Mouse (Mus musculus): ENCODE data around the gene Doc2g.

Gene Doc2g

DNA sequence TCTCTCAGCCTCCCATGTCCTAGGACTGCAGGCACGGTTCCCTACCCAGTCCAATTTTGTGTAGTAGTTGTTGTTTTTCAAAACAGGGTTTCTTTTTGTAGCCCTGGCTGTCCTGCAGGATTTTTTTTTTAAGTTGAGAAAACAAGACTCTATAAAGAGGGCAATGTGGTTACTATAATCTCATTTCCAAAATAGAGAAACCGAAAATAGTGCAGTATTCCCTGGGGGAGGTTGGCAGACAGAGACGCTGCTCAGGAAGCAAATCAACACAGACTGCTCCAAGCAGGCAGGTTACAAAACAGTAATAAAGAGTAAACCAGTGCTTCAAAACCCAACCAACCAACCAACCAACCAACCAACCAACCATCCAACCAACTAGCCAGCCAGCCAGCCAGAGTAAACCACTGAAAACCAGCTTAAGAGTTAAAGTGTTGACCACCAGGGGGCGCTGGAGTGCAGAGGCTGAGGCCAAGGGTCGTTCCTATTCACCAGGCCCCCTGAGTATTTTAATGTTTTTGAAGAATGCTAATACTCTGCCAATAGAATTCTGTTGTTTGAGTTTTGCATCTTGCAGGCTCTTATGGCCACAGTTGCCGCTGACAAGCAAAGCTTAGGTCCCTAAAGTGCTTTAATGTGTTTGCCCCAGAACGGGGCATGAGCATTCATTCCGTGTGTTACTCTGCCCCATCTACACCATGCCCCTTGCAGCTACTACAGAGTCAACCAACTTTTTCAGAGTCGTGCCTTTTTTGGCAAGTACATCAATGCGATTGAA lies 48.8 kb downstream of the Doc2g start:
- DNase-seq (ENCODE audit: extremely low spot score, low spot score): peak; percentile 71

DNA sequence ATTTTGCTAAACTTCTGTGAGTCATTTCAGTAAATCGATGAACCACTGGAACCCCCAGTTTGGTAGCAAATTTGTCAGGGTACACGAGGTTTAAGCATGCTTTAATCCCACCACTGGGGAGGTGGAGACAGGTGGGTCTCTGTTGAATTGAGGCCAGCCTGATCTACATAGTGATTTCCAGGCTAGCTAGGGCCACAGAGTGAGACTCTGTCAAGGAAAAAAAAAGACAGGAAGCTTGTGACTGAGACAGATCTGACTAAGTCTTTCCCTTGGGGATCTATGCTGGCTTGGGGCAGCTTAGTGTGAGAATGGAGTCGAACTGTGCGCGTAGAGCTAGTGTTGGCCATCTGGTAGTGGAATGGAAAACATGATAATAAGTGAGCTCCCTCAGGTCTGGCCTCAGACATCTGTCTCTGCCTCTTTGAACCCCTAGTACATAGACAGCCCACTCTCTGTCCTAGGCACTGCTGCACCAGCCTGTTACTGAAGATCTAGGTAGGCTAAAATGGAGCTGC lies 49.5 kb downstream of the Doc2g start:
- no peak for DNase-seq (ENCODE audit: extremely low spot score, low spot score)

- DNase-seq (ENCODE audit: extremely low spot score, low spot score): no peak
Measured at GRCm38 (mm10) chr19:4054613-4055012, 51.5 kb downstream of the Doc2g start.

- no peak for DNase-seq (ENCODE audit: extremely low spot score, low spot score)
Measured at GRCm38 (mm10) chr19:4055216-4055946, 52.3 kb downstream of the Doc2g start.

- DNase-seq (ENCODE audit: extremely low spot score, low spot score): no peak
Measured at GRCm38 (mm10) chr19:4055947-4056693, 53.0 kb downstream of the Doc2g start.

Data from neural tube, embryonic 10.5 days (tissue).